Mouse (Mus musculus): ENCODE measurements around the gene Lpcat2.
A peak's percentile ranks its signal among the peaks of the same experiment; 100 is the strongest.

Gene Lpcat2

DNA sequence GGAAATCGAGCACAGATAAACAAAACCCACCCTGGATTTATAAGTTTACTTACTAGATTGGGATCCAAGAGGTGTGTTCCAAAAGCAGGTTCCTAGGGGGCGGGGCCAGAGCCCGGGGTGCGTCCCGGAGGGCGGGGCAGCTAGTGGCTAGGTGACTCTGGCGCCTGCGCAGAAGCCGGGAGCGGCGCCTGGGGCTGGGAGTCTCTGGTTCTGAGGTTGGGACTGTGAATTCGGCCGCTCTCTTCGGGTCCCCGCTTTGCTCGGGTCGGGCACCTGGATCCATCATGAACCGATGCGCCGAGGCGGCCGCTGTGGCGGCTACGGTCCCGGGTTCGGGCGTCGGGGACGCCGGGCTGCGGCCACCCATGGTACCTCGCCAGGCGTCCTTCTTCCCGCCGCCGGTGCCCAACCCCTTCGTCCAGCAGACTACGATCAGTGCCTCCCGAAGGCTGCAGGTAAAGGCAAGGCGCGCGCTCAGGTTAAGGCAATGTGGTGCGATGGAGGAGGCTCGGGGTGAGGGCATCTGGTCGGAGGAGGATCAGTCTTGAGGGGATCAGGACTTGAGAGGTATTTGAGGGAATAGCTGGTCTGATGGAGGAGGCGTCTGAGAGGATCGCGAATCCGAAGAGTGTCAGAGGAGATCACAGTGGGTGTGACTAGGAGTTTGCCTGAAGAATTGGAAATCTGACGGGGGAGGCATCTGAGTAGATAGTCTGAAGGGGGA lies at the start of gene Lpcat2:
Lpcat2 (plus strand) TSS at position 169 of the 724 bp plus-strand sequence.
- peak; percentile 39 to 44 for DNase-seq (ENCODE audit: low spot score in 2 of 2)

DNA sequence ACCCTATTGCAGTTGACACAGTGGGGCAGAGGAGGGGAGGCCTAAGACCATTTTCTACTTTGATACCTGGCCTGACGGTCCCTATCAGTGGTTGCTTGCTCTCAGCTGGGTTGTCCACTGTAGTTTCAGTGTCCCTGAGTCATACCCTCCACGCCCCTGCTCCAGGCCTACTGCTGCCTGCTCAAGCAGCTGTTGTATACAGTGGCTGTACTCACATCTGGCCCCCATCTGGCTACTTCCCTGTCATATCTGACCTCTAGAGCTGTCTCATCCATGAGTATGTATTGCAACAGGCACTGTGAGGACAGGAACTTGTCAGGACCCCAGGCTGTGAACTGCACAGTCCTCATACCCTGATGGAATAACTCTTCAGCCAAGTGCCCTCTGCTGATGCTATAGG lies 42.4 kb upstream of the Lpcat2 start:
- DNase-seq (ENCODE audit: low spot score in 2 of 2), result no peak

- DNase-seq (ENCODE audit: low spot score in 2 of 2), result no peak
Measured at GRCm38 (mm10) chr8:92815661-92816060, 39.5 kb upstream of the Lpcat2 start.

DNA sequence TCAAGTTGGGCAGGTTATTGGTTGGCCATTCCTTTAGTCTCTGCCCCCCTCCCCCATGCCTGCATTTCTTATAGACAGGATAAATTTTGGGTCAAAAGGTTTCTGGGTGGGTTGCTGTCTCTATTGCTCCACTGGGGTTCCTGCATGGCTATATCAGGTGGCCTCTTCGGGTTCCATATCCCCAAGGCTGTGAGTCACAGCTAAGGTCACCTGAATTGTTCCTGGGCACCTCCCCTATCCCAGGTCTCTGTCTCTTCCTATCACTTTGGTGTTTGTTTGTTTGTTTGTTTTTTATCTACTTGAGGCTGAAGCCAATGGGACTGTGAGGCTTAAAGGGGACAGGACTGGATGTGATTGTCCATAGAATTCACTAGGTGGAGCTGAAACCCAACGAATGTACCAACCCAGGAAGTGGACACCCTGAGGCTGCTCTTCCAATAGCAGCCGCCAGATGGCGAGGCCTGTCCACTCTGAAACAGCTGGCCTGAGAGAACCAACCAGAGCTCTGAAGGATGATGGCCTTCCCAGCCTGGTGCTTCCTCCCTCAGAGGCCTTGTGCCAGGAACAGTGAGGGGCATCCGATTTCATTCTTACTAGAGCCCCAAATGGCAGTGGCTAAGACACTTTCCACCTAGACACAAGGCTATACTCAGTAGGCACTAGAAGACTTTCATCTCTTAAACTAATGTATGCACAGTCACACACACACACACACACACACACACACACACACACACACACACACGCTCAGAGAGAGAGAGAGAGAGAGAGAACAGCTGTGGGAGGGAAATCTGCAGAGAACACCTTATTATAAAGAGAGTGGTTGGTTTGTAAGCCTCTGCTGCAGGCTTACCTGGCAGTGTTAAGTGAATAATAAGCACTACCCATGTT lies 37.0 kb upstream of the Lpcat2 start:
- DNase-seq (ENCODE audit: low spot score in 2 of 2), result peak; percentile 43 to 64

GRCm38 (mm10) chr8:92821151-92821550 lies 34.0 kb upstream of the Lpcat2 start:
- DNase-seq (ENCODE audit: low spot score in 2 of 2), result no peak

- DNase-seq (ENCODE audit: low spot score in 2 of 2), result no peak
Measured at GRCm38 (mm10) chr8:92822386-92822785, 32.8 kb upstream of the Lpcat2 start.

GRCm38 (mm10) chr8:92825991-92826390 lies 29.1 kb upstream of the Lpcat2 start:
- no peak for DNase-seq (ENCODE audit: low spot score in 2 of 2)

- DNase-seq (ENCODE audit: low spot score in 2 of 2), result no peak
Measured at GRCm38 (mm10) chr8:92827243-92828034, 27.7 kb upstream of the Lpcat2 start, which contains the start of gene Mmp2. Gene Mmp2 (plus strand): TSS chr8:92827291.

DNA sequence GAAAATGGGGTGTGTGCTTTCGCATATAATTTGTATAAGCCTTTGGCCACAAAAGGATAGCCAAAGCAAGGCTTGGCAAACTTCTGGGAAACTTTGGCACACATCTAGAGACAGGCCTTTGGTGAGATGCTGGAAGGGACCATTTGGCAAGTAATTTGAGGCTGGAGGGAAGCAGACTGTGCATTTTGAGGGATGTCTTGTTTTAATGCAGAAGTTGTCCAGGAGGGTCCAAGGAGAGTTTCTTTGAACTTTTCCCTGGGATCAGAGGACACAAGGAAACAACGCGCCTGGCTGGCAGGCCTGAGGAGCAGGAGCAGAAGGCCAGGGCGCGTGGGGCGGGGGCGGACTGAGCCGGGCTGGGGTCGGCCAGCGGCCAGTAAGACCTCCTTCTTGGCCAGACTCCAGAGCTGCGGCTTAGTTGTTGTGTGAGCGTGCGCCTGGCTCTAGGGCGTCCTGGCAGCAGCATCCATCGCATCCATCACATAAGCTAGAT lies 26.8 kb upstream of the Lpcat2 start:
- no peak for DNase-seq (ENCODE audit: low spot score in 2 of 2)

DNA sequence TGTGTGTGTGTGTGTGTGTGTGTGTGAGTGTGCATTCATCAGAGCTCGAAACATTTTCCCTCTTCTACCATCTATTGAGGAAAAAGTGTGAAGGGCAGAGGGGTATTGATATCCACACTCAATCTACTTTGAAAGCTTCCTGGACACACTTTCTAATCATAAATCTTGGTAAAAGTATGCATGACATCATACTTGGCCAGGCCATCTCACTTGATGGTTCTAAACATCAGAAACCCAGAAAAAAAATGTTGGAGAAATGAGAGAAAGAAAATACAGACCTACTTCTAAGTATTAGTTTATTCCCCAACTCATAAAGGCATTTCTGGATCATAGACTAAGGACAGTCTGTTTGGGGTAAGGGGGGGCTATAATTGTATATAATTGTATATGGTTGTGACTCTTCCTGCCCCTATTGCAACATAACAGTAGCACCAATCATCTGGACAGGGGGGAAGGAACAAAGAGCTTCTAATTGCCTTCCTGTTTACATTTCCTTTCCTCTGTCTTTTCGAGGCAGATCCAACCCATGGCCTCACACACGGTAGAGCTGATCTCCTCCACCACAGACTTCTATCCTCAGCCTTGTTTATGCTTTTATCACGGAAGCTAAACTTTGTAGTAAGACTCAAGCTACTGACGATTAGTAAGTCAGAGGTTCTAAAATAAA lies 20.9 kb upstream of the Lpcat2 start:
- no peak for DNase-seq (ENCODE audit: low spot score in 2 of 2)

DNA sequence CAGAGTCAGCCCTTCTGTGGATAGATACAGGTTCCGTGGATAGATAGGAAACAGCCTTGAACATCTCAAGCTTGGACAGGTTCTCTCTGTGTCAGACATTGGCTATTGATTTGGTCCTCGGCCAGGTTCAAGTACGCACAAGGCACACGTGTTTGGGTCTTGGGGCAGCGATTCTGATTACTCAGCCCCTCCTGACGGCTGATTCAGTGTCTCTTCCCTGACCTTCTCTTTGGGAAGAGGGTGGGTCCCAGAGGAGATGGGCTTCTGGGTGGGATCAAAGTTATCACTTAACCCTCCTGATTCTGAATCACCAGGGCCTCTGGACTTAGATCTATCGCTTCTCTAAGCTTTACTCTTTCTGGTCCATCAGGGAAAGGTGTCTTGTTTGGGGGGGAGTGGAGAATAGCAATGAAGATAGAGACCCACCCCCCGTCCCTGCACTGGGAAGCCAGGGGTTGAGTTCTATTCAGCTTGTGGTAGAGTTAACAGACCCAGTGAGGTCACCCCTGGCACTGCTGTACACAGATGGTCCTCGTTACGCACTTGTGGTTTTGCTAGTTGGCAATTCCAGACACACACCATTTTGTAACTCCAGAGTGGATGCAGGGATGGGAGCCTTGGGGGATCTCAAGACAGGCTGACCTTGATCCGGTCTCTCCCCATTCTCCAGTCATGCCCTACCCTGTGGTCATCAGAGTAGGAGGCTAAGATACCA lies 20.2 kb upstream of the Lpcat2 start:
- no peak for DNase-seq (ENCODE audit: low spot score in 2 of 2)

GRCm38 (mm10) chr8:92835901-92836300 lies 19.2 kb upstream of the Lpcat2 start:
- no peak for DNase-seq (ENCODE audit: low spot score in 2 of 2)

DNA sequence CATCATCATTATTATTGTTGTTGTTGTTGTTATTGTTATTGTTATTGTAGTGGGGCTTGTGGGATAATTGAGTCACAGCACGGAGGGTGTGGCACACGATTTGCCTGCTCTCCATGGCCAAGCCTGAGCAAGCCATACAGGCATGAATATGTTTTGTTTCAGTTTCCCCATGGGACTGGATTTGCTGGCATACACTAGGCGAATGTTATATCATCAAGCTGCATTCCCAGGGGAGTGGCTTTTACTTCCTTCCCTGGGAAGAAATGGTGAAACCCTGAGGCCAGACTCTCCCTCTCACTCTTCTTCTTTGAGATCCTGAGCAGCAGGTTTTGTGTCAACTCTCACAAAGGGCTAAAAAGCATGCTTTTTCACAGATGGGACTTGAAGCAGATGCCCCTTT lies 16.5 kb upstream of the Lpcat2 start:
- no peak for DNase-seq (ENCODE audit: low spot score in 2 of 2)

- no peak for DNase-seq (ENCODE audit: low spot score in 2 of 2)
Measured at GRCm38 (mm10) chr8:92839161-92839560, 16.0 kb upstream of the Lpcat2 start.

DNA sequence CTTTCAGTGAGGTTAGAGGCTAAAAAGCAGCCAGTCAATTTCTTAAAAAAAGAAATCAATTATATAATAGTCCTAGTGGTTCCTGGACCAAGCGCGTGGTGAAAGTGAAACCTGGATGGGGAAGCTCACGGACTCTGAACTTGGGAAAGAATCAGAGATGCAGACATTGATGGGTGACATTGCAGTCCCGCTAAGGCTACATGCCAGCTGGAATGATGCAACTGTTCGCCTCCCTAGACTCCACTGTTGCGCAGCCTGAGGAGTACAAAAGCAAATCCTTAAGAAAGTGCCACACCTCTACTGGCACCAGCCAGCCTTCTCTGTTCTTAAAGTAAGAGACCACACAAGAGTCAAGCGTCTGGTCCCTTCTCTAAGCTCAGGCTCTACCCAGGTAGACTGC lies 15.3 kb upstream of the Lpcat2 start:
- DNase-seq (ENCODE audit: low spot score in 2 of 2), result no peak

DNA sequence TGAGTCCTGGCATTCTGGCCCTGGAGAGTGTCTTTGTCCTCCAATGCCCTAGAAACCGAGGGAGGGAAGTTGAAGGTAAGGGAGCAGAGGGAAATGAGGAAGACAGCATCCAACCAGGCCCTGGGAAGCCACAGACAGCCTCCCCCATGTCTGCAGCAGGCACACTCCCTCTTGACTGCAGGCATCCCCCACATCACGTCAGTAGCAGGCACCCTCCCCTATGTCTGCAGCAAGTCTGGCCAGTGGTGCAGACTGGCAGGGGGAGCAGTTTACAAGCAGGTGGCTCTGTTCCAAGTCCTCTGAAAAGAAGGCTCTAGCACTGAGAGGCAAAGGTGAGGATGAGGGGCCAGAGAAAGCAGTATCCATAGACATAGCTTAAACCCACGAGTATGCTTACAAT lies 8.5 kb upstream of the Lpcat2 start:
- DNase-seq (ENCODE audit: low spot score in 2 of 2), result no peak

DNA sequence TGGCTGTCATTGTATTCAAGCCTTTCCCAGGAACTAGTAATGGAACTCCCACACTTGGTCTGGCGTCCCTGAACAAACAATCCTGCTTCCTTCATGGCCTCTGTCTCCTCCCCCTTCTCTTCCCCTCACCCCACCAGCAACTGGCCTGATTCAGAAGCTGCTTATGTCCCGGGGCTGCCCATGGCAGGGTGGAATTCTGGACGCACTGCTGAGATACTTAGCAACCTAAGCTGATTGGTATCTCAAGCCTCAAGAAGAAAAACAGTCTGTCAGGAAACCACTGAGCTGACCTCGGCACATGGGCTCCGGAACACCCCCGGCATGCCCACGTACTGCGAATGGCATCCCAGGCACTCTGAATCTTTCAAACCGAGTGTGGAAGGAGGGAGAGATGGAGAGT lies 7.8 kb upstream of the Lpcat2 start:
- DNase-seq (ENCODE audit: low spot score in 2 of 2), result no peak

GRCm38 (mm10) chr8:92849261-92849660 lies 5.9 kb upstream of the Lpcat2 start:
- no peak for DNase-seq (ENCODE audit: low spot score in 2 of 2)

GRCm38 (mm10) chr8:92850239-92850638 lies 4.9 kb upstream of the Lpcat2 start:
- DNase-seq (ENCODE audit: low spot score in 2 of 2), result no peak

GRCm38 (mm10) chr8:92851381-92851780 lies 3.8 kb upstream of the Lpcat2 start:
- no peak for DNase-seq (ENCODE audit: low spot score in 2 of 2)

All from natural killer cell, adult 2 months (primary cell).